Comparison of ENCODE assay signal across 11 mouse cellular contexts in genomic region chr9:110726867-110727266, GRCm38 (mm10). TPM values are rescaled to one million over a fixed set of nuclear protein-coding genes. Genes with fewer than 3 reads are reported as not detected.
DNase-seq lines count a peak whose midpoint lies in the region; ATAC-seq and TF ChIP-seq lines count a peak whose summit lies in the region.
"Had no signal": no experiment of that assay in that cellular context is flagged by ENCODE, and none has a peak within 500 bp of the region (broad histone marks: within the 10 kb centered on the region; RNA-seq: fewer than 3 reads in every experiment).

No protein-coding gene starts in this region.

- no peaks in the 10 kb centered on the region for H3K9me3 ChIP-seq in embryonic facial prominence, embryonic 11.5 days (replicated peaks; ENCODE audit: control insufficient read depth, low read length)
- H3K9me3 ChIP-seq in hindbrain, embryonic 16.5 days (ENCODE audit: control insufficient read depth, low read length) = no peaks in the 10 kb centered on the region
- H3K9me3 ChIP-seq: liver, embryonic 13.5 days had no signal

- peak; percentile 47 to 50 for DNase-seq in left cerebral cortex, postnatal 14 days (ENCODE audit: low spot score in 2 of 2)
- DNase-seq in left cerebral cortex, adult 9 months (ENCODE audit: low spot score in 2 of 2) = no peak
- DNase-seq in embryonic facial prominence, embryonic 11.5 days (ENCODE audit: low spot score) = no peak
- DNase-seq in adrenal gland, adult 2 months = no peak
- no peak for DNase-seq in lung, adult 18-20 months
- no peak for DNase-seq in left cerebral cortex, postnatal 25 days (ENCODE audit: low spot score in 2 of 2)
- DNase-seq: cerebellum, adult 9-11 months; liver, embryonic 13.5 days had no signal

- WGBS in embryonic facial prominence, embryonic 11.5 days = 16% methylated on average over 33 of the region's 33 CpGs
- WGBS in hindbrain, embryonic 16.5 days = 14% methylated on average over 29 of the region's 33 CpGs
- WGBS in olfactory bulb, adult 2 months = 18% methylated on average over 32 of the region's 33 CpGs

- peaks cover 15% of the 10 kb centered on the region for H3K4me1 ChIP-seq in embryonic facial prominence, embryonic 11.5 days (ENCODE audit: control insufficient read depth, insufficient read depth, low read length)
- H3K4me1 ChIP-seq in hindbrain, embryonic 16.5 days (ENCODE audit: control insufficient read depth, insufficient read depth, low read depth, low read length) = peaks cover 20% of the 10 kb centered on the region
- peaks cover 28% of the 10 kb centered on the region for H3K4me1 ChIP-seq in olfactory bulb, adult 2 months (ENCODE audit: control insufficient read depth, insufficient read depth, low read length)

- ATAC-seq in embryonic facial prominence, embryonic 11.5 days (replicated peaks; ENCODE audit: insufficient number of reproducible peaks, low FRiP score, low TSS enrichment, low read depth) = no peak
- peak; percentile 25; the same call in 1 of the 2 replicates for ATAC-seq in hindbrain, embryonic 16.5 days

- no peak for TF ChIP-seq CTCF in olfactory bulb, adult 2 months (IDR thresholded peaks at IDR 0.05; ENCODE audit: insufficient read depth, low read depth, low read length)

- H3K36me3 ChIP-seq in embryonic facial prominence, embryonic 11.5 days (replicated peaks; ENCODE audit: control insufficient read depth, insufficient read depth, low read depth, low read length) = 0 out of 2 replicates have a peak, but pooled peaks cover 4% of the 10 kb centered on the region
- H3K36me3 ChIP-seq in hindbrain, embryonic 16.5 days (ENCODE audit: control insufficient read depth, insufficient read depth, low read length) = no peaks in the 10 kb centered on the region

- 0 out of 2 replicates have a peak overlapping the region, but pooled peaks have one; percentile 5 for H3K4me3 ChIP-seq in embryonic facial prominence, embryonic 11.5 days (ENCODE audit: low read depth, low read length)
- peak overlapping the region; percentile 38 for H3K4me3 ChIP-seq in hindbrain, embryonic 16.5 days (ENCODE audit: low read length)
- H3K4me3 ChIP-seq in olfactory bulb, adult 2 months (ENCODE audit: insufficient read depth, low read depth, low read length) = peak overlapping the region; percentile 28
- H3K4me3 ChIP-seq: liver, embryonic 13.5 days had no signal

- peak overlapping the region; percentile 30 for H3K4me2 ChIP-seq in embryonic facial prominence, embryonic 11.5 days (ENCODE audit: low read depth, low read length)
- H3K4me2 ChIP-seq in hindbrain, embryonic 16.5 days (ENCODE audit: low read length) = peak overlapping the region; percentile 76
- H3K4me2 ChIP-seq: liver, embryonic 13.5 days had no signal

- H3K27ac ChIP-seq in embryonic facial prominence, embryonic 11.5 days (replicated peaks; ENCODE audit: low read depth, low read length) = no peak overlapping the region
- no peak overlapping the region for H3K27ac ChIP-seq in hindbrain, embryonic 16.5 days (ENCODE audit: low read depth, low read length)
- H3K27ac ChIP-seq in olfactory bulb, adult 2 months (ENCODE audit: insufficient read depth, low read depth, low read length) = no peak overlapping the region
- H3K27ac ChIP-seq: liver, embryonic 13.5 days had no signal

- TF ChIP-seq POLR2A in olfactory bulb, adult 2 months (IDR thresholded peaks at IDR 0.05; ENCODE audit: insufficient read depth, low read depth, low read length) = no peak

- H3K27me3 ChIP-seq in embryonic facial prominence, embryonic 11.5 days (ENCODE audit: control insufficient read depth, insufficient read depth, low read length) = peaks cover 7% of the 10 kb centered on the region; the same call in 1 of the 2 replicates
- peaks cover 3% of the 10 kb centered on the region for H3K27me3 ChIP-seq in hindbrain, embryonic 16.5 days (replicated peaks; ENCODE audit: control insufficient read depth, insufficient read depth, low read length)

- H3K9ac ChIP-seq in embryonic facial prominence, embryonic 11.5 days (replicated peaks; ENCODE audit: low read length) = no peak overlapping the region
- peak overlapping the region; percentile 63 for H3K9ac ChIP-seq in hindbrain, embryonic 16.5 days (ENCODE audit: low read depth, low read length)
- H3K9ac ChIP-seq: liver, embryonic 13.5 days had no signal

- intact Hi-C loops in left cerebral cortex, postnatal 14 days (cut with DNase I) = no loop called here
- intact Hi-C loops in left cerebral cortex, postnatal 25 days (cut with DNase I) = no loop called here

RNA-seq across cellular contexts. Expression of gene Myl3, which starts 14.8 kb away (rescaled TPM):
- under 1 TPM in 1 of 2 experiments, not detected in 1; 0.53 TPM for total RNA-seq in left cerebral cortex, postnatal 14 days (2021)
- polyA plus RNA-seq in embryonic facial prominence, embryonic 11.5 days (2014; fragmentation: Nextera tagmentation; extraction: Ambion mirVana) = 2.8 and 14.9 TPM in 2 replicates
- 1.1 and 2.3 TPM in 2 replicates for polyA plus RNA-seq in hindbrain, embryonic 16.5 days (2015; fragmentation: Nextera tagmentation; extraction: Ambion mirVana)
- polyA plus RNA-seq in olfactory bulb, adult 2 months (2012; ENCODE audit: insufficient read depth, insufficient read length, low replicate concordance, missing spikeins) = not detected in 2 replicates
- under 1 TPM in 1 of 2 experiments, not detected in 1; 0.66 TPM for total RNA-seq in adrenal gland, adult 2 months (2021)
- polyA plus RNA-seq in adrenal gland, adult 2 months (2012; rRNA removed) = 0.22 TPM in 1 of 2 replicates, not detected in the other
- not detected for total RNA-seq in left cerebral cortex, postnatal 25 days (2021)
- total RNA-seq: MEL had no signal

RNA-seq across cellular contexts. Expression of gene Pth1r, which starts 20.1 kb away (rescaled TPM):
- total RNA-seq in left cerebral cortex, postnatal 14 days (2021) = 1 to 10 TPM; 6.4 to 8.3 TPM
- polyA plus RNA-seq in embryonic facial prominence, embryonic 11.5 days (2014; fragmentation: Nextera tagmentation; extraction: Ambion mirVana) = 37.8 and 39.8 TPM in 2 replicates
- 12.3 and 13.6 TPM in 2 replicates for polyA plus RNA-seq in hindbrain, embryonic 16.5 days (2015; fragmentation: Nextera tagmentation; extraction: Ambion mirVana)
- not detected in 2 replicates for polyA plus RNA-seq in olfactory bulb, adult 2 months (2012; ENCODE audit: insufficient read depth, insufficient read length, low replicate concordance, missing spikeins)
- total RNA-seq in adrenal gland, adult 2 months (2021) = 10 to 100 TPM; 14.7 to 16.3 TPM
- 37.8 and 51.4 TPM in 2 replicates for polyA plus RNA-seq in adrenal gland, adult 2 months (2012; rRNA removed)
- 1 to 10 TPM; 5.5 to 5.9 TPM for total RNA-seq in left cerebral cortex, postnatal 25 days (2021)

Comparison
In these comparisons a context has a peak if more than half of its experiments do, and no peak if none do; other contexts are left out.
1. DNase-seq: peak in left cerebral cortex, postnatal 14 days (2 of 2); none in left cerebral cortex, adult 9 months (0 of 2), embryonic facial prominence, embryonic 11.5 days (single experiment), adrenal gland, adult 2 months (single experiment), lung, adult 18-20 months (0 of 2) and left cerebral cortex, postnatal 25 days (0 of 2).
2. RNA of gene Pth1r, which starts 20.1 kb away (polyA plus RNA-seq): 37.8 to 39.8 TPM in embryonic facial prominence, embryonic 11.5 days, 37.8 to 51.4 TPM in adrenal gland, adult 2 months and 12.3 to 13.6 TPM in hindbrain, embryonic 16.5 days; not detected in olfactory bulb, adult 2 months; every median in the first group is over 10 times any median in the second.
3. Peak in every context shown above with its lines, with median percentiles within 50 percentile points of each other: H3K4me3 ChIP-seq.